Mouse (Mus musculus) stomach, postnatal 0 days (tissue): ENCODE measurements around the gene Brca1.

ENCODE experiments used
- CTCF ChIP-seq: IDR thresholded peaks from 2 replicates; pipeline ENCODE4 v1.5.1; 2016; ENCODE audit warnings: antibody characterized with exemption, low read depth, mild to moderate bottlenecking, moderate library complexity
- EP300 ChIP-seq: optimal IDR thresholded peaks from 2 replicates; pipeline ENCODE3; 2016; ENCODE audit warnings: antibody characterized with exemption

GRCm38 (mm10) chr11:101462583-101463440 lies 88.9 kb downstream of the Brca1 start:
- TF ChIP-seq CTCF (no peak), EP300 (no peak)
